Mouse (Mus musculus): Measurements from ENCODE around the gene Clcnkb.

The Clcnkb gene

DNA sequence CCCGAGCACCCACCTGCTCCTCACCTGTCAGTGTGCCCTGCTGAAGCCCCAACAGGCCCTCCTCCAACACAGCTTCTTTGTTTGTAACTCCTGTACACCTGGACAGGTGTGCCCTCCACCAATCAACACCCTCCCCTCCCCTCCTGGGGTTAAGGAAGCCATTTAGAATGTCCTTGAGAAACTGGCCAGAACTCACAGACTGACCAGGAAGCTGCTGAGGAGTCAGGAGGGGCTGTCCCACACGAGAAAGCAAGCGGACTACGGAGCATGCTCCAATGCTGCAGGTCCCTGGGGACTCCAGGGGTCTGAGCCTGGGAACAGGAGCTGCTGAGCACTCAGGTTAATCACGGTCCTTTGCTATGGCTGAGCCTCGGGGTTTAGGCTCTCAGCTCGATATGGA lies at the start of gene Clcnkb:
Gene Clcnkb, minus strand, starts transcription at position 91 of the 400 bp plus-strand sequence.
- Histone ChIP-seq H3K27me3 (ENCODE audit: control insufficient read depth, insufficient read depth, low read length, poor library complexity, severe bottlenecking) (no peaks in the 10 kb centered on the region), H3K36me3 (ENCODE audit: control insufficient read depth, insufficient read depth, low read length, poor library complexity, severe bottlenecking) (no peaks in the 10 kb centered on the region)
- DNase-seq (ENCODE audit: low read depth, low spot score): no peak

DNA sequence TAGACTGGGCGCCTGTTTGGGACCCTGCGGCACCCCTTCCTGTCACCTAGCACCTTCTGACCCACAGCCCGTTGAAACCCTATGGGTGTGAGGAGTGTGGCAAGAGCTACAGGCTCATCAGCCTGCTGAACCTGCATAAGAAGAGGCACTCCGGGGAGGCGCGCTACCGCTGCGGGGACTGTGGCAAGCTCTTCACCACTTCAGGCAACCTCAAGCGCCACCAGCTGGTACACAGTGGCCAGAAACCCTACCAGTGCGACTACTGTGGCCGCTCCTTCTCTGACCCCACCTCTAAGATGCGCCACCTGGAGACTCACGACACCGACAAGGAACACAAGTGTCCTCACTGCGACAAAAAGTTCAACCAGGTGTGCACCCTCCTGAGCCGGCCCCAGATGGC lies 48.9 kb upstream of the Clcnkb start:
- no peak for DNase-seq (ENCODE audit: low read depth, low spot score)
- Histone ChIP-seq H3K27me3 (ENCODE audit: control insufficient read depth, insufficient read depth, low read length, poor library complexity, severe bottlenecking) (no peaks in the 10 kb centered on the region), H3K36me3 (ENCODE audit: control insufficient read depth, insufficient read depth, low read length, poor library complexity, severe bottlenecking) (peaks cover 10% of the 10 kb centered on the region)

DNA sequence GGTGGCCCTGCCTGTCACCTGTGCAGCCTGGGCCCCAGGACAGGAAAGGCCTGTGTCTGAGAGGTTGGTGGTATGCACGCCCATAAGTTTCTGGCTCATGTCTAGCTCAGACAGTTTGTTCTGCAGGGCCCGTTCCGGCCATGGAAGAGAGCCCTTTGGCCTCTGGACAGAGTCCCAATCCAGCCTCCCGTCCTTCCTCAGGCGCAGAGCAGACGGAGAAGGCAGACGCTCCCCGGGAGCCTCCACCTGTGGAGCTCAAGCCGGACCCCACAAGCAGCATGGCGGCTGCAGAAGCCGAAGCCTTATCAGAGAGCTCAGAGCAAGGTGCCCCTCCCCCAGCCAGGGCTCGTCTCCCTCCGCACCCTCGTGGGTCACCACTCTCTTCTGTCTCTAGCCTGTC lies 47.7 kb upstream of the Clcnkb start:
- no peaks in the 10 kb centered on the region for H3K27me3 ChIP-seq (ENCODE audit: control insufficient read depth, insufficient read depth, low read length, poor library complexity, severe bottlenecking)
- peaks cover 7% of the 10 kb centered on the region for H3K36me3 ChIP-seq (ENCODE audit: control insufficient read depth, insufficient read depth, low read length, poor library complexity, severe bottlenecking)
- DNase-seq (ENCODE audit: low read depth, low spot score): no peak

DNA sequence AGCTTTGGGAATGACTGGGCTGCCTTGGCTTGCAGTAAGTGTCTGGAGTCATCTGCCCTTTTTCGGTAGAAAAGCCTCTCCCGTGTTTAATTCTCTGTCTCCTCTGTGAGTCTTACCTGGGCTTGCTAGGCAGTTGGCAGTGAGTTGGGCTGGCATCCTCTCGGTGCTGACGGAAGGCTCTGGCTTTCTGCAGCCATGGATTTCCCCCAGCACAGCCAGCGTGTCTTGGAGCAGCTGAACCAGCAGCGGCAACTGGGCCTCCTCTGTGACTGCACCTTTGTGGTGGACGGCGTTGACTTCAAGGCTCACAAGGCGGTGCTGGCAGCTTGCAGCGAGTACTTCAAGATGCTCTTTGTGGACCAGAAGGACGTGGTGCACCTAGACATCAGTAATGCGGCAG lies 45.8 kb upstream of the Clcnkb start:
- H3K36me3 ChIP-seq (ENCODE audit: control insufficient read depth, insufficient read depth, low read length, poor library complexity, severe bottlenecking): peaks cover 7% of the 10 kb centered on the region
- H3K27me3 ChIP-seq (ENCODE audit: control insufficient read depth, insufficient read depth, low read length, poor library complexity, severe bottlenecking): no peaks in the 10 kb centered on the region
- no peak for DNase-seq (ENCODE audit: low read depth, low spot score)

DNA sequence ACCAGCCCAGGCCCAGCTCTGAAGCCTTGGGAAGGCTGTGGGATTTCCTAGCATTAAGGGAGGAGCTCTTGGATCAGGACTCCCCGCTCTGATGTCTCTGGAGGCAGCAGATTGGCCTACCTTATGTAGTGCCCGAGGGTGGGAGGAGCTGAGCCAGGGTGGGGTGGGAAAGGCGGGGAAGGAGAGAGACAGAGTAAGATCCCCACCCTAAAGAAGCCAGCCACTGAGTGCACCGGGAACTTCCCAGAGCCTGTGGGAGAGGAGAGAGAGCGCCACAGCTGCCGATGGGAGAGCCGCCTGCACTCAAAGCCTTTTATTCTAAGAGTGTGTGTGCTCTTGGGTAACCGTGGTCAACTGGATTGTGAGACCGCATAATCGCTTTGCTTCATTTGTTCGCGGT lies 45.3 kb upstream of the Clcnkb start:
- H3K36me3 ChIP-seq (ENCODE audit: control insufficient read depth, insufficient read depth, low read length, poor library complexity, severe bottlenecking): peaks cover 7% of the 10 kb centered on the region
- DNase-seq (ENCODE audit: low read depth, low spot score): no peak
- H3K27me3 ChIP-seq (ENCODE audit: control insufficient read depth, insufficient read depth, low read length, poor library complexity, severe bottlenecking): no peaks in the 10 kb centered on the region

DNA sequence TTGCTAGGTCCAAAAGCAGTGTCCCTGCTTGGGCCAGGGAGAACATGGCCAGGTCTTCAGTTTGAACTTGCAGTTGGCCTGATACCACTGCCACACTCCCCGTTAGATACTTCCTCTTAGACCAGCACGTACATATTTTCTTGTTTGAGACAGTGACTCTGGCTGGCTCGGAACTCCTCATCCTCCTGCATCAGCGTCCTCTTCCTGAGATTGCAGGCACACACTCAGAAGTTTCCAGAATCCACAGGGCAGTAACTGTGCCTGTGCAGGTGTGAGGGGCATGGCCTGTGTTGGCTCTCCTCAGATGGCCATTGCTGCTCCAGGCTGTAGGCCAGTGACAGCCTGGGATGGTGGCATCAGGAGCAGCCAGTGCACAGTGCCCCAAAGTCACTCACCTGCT lies 44.7 kb upstream of the Clcnkb start:
- Histone ChIP-seq H3K36me3 (ENCODE audit: control insufficient read depth, insufficient read depth, low read length, poor library complexity, severe bottlenecking) (peaks cover 7% of the 10 kb centered on the region), H3K27me3 (ENCODE audit: control insufficient read depth, insufficient read depth, low read length, poor library complexity, severe bottlenecking) (no peaks in the 10 kb centered on the region)
- no peak for DNase-seq (ENCODE audit: low read depth, low spot score)

DNA sequence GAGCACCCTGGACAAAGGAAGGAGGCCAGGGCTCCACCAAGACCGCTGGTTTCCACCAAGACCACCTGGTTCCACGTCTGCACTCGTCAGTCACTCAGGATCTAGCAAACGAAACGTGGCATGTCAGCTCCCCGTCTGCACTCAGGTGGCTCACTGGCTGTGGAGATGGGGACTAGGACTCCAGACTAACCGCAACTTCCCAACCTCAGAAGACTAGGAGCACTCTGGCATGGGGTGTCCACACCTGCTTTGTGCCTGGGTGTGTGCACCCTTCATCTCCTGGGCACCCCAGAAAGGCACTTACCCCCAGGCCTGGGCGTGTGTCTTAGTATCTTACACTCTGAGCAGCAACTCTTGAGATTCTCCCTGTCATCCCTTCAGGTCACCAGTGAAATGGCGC lies 44.0 kb upstream of the Clcnkb start:
- Histone ChIP-seq H3K27me3 (ENCODE audit: control insufficient read depth, insufficient read depth, low read length, poor library complexity, severe bottlenecking) (no peaks in the 10 kb centered on the region), H3K36me3 (ENCODE audit: control insufficient read depth, insufficient read depth, low read length, poor library complexity, severe bottlenecking) (peaks cover 7% of the 10 kb centered on the region)
- DNase-seq (ENCODE audit: low read depth, low spot score): no peak

DNA sequence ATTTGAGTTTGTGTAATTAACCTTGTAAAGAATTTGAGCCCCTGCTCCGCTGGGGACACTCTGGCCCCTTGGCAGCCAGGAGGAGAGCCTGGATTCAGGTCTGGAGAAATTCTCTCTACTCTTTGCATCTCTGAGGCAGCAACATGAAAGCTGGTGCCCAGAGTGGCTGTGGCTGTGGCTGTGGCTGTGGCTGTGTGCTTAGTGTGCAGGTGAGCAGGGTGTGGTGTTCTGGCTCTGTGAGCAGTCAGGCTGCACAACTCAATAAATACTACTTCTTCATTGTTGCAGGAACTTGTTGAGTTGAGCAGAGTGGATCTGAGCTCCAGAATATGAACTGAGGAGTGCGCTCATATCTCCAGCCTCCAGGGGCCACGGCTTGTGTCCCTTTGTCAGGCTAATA lies 43.1 kb upstream of the Clcnkb start:
- no peak for DNase-seq (ENCODE audit: low read depth, low spot score)
- peaks cover 2% of the 10 kb centered on the region for H3K36me3 ChIP-seq (ENCODE audit: control insufficient read depth, insufficient read depth, low read length, poor library complexity, severe bottlenecking)
- no peaks in the 10 kb centered on the region for H3K27me3 ChIP-seq (ENCODE audit: control insufficient read depth, insufficient read depth, low read length, poor library complexity, severe bottlenecking)

DNA sequence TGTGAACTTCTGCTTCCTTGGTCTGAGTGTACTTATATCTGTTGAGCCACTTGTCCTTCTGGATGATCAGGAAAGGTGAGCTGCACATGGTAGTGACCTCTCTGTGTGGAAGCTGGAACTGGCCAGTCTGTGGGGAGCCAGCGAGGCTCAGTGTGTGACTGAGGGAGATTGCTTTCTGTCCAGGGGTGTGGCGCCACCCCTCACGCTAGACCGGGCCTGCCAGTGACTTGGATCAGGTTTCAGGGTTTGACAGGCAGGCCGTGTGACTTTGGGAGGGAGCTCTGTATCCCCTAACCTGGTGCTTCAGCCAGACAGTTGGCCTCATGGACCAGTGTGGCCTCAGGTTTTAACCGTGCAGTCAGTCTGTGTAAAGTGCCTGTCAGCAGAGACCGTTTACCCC lies 42.4 kb upstream of the Clcnkb start:
- no peak for DNase-seq (ENCODE audit: low read depth, low spot score)
- H3K36me3 ChIP-seq (ENCODE audit: control insufficient read depth, insufficient read depth, low read length, poor library complexity, severe bottlenecking): peaks cover 2% of the 10 kb centered on the region
- no peaks in the 10 kb centered on the region for H3K27me3 ChIP-seq (ENCODE audit: control insufficient read depth, insufficient read depth, low read length, poor library complexity, severe bottlenecking)

DNA sequence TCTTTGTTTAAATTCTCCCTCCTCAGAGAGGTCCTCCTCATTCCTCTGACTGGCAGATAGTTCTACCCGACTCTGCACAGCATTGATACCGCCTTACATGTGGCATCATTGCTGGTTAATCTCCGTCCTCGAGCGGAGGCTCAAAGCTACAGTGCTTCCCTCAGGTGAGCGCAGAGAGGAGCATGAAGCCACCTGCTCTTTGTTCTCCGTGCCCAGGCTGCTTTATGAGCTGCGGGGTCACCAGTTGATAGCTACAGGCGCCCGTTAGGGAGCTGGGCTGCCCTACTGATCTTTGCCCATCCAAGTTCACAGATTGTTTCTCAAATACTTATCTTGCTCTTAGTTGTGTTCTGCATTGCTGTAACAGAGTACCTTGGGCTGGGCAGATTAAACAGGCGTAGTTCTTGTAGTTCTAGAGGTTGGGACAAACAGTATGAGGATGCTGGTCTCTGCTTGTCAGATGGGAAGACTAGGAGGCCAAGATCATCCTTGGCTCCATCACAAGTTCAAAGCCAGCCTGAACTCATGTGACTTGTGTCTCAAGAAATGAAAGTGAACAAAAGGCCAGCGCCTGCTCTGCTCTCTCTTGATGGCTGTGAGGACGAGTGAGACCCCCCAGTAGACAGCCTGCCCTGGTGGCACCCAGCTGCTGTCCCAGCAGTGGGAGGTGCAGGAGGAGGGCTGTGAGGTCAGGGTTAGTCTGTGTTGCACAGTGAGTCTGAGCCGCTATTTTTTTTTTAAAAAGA lies 40.6 kb upstream of the Clcnkb start:
- no peaks in the 10 kb centered on the region for H3K27me3 ChIP-seq (ENCODE audit: control insufficient read depth, insufficient read depth, low read length, poor library complexity, severe bottlenecking)
- DNase-seq (ENCODE audit: low read depth, low spot score): no peak
- H3K36me3 ChIP-seq (ENCODE audit: control insufficient read depth, insufficient read depth, low read length, poor library complexity, severe bottlenecking): no peaks in the 10 kb centered on the region

DNA sequence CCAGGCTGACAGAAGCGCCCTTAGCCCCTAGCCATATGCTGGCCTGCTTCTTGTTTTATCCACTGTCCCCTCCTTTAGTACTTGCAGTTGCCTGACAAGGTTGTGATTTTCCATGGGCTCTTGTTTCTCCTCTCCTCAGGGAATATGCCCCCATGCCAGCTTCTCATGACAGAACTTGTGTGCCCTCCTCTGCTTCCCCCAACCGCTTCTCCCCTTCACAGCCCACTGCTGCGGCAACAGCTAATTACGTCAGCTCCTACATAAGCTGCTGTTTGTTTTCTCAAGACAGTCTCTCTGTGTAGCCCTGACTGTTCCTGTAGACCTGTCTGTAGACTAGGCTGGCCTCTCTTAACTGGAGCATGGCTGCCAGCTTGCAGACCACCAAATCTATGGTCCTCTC lies 39.7 kb upstream of the Clcnkb start:
- no peak for DNase-seq (ENCODE audit: low read depth, low spot score)
- H3K36me3 ChIP-seq (ENCODE audit: control insufficient read depth, insufficient read depth, low read length, poor library complexity, severe bottlenecking): no peaks in the 10 kb centered on the region
- H3K27me3 ChIP-seq (ENCODE audit: control insufficient read depth, insufficient read depth, low read length, poor library complexity, severe bottlenecking): no peaks in the 10 kb centered on the region

DNA sequence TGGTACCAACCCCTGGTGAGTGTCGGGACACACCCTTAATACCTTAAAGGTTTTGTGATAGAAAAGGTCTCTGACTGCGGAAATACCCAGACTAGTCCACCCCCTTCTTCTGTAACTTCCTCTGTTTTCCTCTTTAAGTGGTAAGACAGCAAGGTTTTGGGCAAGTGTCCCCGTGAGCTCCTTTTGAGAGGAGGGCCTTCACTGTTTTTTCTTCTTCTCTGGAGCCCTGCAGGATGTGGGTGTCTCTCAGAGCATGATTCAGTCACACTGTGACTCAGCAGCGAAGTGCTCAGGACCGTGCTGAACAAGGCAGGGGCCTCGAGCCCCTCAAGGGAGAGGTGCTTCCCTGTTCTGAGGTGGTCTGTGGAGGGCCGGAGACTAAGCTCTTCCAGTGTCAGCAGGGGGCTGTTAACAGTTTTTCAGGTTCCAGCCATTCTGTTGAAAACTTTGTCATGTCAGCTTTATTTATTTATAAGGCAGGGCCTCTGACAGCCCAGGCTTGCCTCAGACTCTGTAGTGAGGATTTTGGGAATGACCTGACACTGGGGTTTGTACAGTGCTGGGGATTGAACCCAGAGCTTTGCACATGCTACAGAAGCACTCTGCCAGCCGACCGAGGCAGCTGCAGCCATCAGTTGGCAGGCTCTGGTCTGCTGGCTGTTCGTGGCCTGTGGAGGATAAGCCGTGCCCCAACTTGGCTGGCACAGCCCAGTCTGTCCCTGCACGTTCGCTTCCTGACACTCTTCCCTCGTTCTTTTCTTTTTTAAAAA lies 39.0 kb upstream of the Clcnkb start:
- no peaks in the 10 kb centered on the region for H3K27me3 ChIP-seq (ENCODE audit: control insufficient read depth, insufficient read depth, low read length, poor library complexity, severe bottlenecking)
- DNase-seq (ENCODE audit: low read depth, low spot score): no peak
- no peaks in the 10 kb centered on the region for H3K36me3 ChIP-seq (ENCODE audit: control insufficient read depth, insufficient read depth, low read length, poor library complexity, severe bottlenecking)

DNA sequence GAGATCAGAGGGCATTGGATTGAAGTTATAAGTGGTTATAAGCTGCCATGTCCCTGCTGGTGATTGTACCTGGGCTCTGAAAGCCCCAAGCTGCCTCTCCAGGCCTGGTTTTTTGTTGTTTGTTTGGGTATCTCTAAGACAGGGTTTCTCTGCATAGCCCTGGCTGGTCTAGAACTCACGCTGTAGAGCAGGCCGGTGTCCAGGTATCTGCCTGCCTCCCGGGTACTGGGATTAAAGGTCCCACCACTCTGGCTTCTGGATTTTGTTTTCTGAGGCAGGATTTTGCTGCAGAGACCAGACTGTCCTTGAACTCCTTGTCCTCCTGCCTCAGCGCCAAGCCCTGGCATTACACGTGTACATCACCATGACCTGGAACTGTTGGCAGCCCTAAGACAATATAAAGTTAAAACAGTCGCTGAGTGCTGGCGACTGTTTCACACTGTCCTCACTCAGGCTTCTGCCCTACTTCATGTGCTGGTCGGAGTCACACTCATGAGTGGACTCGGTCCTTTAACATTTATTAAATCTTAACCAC lies 36.2 kb upstream of the Clcnkb start:
- no peak for DNase-seq (ENCODE audit: low read depth, low spot score)
- Histone ChIP-seq H3K27me3 (ENCODE audit: control insufficient read depth, insufficient read depth, low read length, poor library complexity, severe bottlenecking) (no peaks in the 10 kb centered on the region), H3K36me3 (ENCODE audit: control insufficient read depth, insufficient read depth, low read length, poor library complexity, severe bottlenecking) (no peaks in the 10 kb centered on the region; the same call in 1 of the 2 replicates)

DNA sequence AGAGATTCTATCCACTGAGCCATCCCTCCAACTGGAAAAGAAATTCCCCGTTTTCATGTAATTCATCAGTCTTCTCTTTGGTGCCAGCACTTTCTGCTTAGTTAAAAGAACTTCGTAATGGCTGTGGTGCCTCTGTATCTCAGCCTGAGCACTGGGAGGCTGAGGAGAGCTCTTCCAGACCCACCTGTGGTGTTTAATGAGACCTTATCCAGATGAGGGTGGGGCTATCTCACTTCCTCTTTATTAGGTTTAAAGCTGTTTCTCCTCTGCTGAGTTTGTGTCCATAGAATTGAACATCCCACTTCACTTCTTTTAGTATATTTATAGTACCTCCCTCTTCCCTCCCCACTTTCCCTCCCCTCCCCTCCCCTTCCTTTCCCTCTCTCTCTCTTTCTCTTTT lies 35.4 kb upstream of the Clcnkb start:
- H3K36me3 ChIP-seq (ENCODE audit: control insufficient read depth, insufficient read depth, low read length, poor library complexity, severe bottlenecking): no peaks in the 10 kb centered on the region; the same call in 1 of the 2 replicates
- DNase-seq (ENCODE audit: low read depth, low spot score): peak; percentile 20
- H3K27me3 ChIP-seq (ENCODE audit: control insufficient read depth, insufficient read depth, low read length, poor library complexity, severe bottlenecking): no peaks in the 10 kb centered on the region

DNA sequence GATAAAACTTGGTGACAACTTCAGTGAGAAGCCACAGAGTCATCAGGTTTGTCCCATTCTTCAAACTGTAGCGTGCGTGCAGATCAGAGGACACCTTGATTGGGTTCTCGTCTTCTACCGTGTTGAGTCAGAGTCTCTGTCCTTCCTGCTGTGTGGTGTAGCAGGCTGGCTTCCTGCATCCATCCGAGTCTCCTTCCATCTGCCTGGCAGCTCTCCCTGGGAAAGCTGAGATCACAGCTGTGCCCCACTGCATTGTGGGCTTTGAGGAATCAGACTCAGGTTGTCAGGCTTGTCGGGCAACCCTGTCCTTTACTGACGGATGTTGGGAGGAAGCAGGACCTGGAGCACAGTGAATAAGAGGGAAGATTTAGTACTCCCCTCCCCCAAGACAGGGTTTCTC lies 30.4 kb upstream of the Clcnkb start:
- DNase-seq (ENCODE audit: low read depth, low spot score): no peak
- H3K36me3 ChIP-seq (ENCODE audit: control insufficient read depth, insufficient read depth, low read length, poor library complexity, severe bottlenecking): no peaks in the 10 kb centered on the region; the same call in 1 of the 2 replicates
- no peaks in the 10 kb centered on the region; the same call in 1 of the 2 replicates for H3K27me3 ChIP-seq (ENCODE audit: control insufficient read depth, insufficient read depth, low read length, poor library complexity, severe bottlenecking)

All from splenic B cell, adult 2 months (primary cell).